Mouse (Mus musculus) heart, postnatal 25 days (tissue): Measurements from ENCODE around the gene Rps21. TPM values are rescaled to one million over a fixed set of nuclear protein-coding genes. Genes with fewer than 3 reads are reported as not detected.
A peak's percentile ranks its signal among the peaks of the same experiment; 100 is the strongest.
"Not testable (repeated sequence)": the region's sequence is repeated elsewhere in the genome, so short reads cannot be mapped to it uniquely, and the experiment has no call there.

Source experiments
- DNase-seq: peaks from one replicate; pipeline ENCODE4 v3.0.0; 2022; ENCODE audit warnings: low spot score
- intact Hi-C: fragments of 180-260 bp; cut with DNase I; formaldehyde crosslinking; loops from one replicate; pipeline ENCODE4 v1.15.1; 2025
- total RNA-seq, 2 experiments: library from RNA; stranded (reverse); gene quantifications; 2 replicates each; pipeline ENCODE4 v1.2.3; 2021

Rps21 gene
- total RNA-seq, 2 experiments from 2014 or later, result 471 to 515 TPM

- intact Hi-C loops, result no loop called here
- DNase-seq, result no peak
These were observed 729 bp upstream of the Rps21 start for GRCm38 (mm10) chr2:180256296-180257000.

DNA sequence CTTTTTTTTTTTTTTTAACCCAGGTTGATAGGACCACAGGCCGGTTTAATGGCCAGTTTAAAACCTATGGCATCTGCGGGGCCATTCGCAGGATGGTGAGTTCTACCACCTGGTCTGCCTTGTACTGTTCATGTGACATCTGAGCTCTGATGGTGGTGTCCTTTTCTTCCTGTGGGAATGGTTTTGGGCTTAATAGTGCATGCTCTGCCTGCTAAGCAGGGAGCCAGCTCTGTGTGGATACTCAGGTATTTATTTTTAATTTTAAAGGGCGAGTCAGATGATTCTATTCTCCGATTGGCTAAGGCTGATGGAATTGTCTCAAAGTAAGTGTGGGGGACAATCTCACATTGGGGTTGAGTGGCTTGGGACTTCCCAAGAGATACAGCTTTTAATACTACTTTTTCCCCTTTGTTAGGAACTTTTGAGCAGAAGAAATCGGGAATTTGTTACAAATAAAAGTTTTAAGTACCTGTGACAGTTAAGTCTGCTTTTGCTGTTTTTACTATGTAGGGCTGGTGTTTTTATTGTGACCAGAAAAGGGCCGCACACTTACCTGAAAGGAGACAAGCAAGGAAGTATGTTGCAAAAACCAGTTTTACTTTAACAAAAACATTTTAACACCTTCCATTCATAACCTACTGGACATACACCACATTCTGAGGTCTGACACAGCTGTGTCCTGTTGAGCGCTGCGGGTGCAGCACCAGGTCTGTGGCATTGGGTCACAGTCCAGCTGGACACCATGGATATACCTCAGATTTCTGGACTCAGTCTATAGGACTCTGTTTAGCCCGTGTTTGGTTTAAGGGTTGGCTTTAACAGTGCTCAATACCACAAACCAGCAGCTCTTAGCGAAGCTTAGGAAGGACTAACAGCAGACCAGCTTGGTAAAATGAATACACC lies 1.0 kb downstream of the Rps21 start:
- DNase-seq, result no peak
- intact Hi-C loops, result no loop called here

GRCm38 (mm10) chr2:180258951-180259484 lies 1.8 kb downstream of the Rps21 start:
- DNase-seq, intact Hi-C loops: not testable (repeated sequence)

- intact Hi-C loops, result loop anchor here (10.0 kb wide), 1 partner anchor 445 kb away; the partner anchor contains the start of gene Dido1
- not testable (repeated sequence) for DNase-seq
These were observed 2.8 kb downstream of the Rps21 start for GRCm38 (mm10) chr2:180259826-180260609.

DNA sequence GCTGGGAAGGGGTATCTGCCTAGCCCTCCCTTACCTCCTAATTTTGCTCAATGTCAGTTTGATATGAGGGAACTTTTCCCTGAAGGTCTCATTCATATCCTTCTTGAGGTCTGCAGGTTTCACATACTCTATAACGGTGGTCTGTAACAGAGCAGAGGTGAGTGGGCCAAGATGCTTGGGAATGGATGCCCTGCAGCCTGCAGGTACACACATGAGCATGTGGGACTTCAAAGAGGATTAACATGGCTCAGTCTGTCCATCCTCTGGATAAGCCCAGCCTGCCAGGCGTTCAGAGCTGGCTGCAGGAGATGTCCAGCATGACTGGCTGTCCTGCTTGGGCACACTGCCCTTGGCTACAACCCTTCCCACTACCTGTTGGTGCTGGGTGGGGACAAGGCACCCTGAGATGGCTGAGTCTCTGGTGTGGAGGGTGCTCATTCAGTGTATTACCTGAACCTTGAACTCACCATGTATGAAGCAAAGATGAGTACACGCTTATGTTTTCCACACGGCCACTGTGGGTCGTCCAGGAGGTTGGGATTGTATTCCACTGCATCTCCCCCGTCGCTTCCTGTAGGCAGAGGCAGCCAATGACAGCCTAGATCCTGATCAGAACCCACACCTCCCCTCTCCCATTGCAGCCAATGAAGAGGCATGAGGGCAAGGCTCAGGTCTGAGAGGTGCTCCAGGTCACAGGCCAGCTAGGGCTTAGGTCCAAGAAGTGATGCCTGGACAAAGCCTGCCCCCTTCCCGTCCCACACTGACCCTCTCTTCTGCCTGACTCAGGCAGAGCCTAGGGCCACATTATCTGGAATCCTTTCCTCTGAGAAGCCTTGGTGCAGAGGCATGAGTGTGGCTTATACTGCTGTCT lies 3.7 kb downstream of the Rps21 start:
- DNase-seq, result no peak
- intact Hi-C loops, result loop anchor here (10.0 kb wide), 1 partner anchor 444 kb away; the partner anchor contains the start of gene Dido1

DNA sequence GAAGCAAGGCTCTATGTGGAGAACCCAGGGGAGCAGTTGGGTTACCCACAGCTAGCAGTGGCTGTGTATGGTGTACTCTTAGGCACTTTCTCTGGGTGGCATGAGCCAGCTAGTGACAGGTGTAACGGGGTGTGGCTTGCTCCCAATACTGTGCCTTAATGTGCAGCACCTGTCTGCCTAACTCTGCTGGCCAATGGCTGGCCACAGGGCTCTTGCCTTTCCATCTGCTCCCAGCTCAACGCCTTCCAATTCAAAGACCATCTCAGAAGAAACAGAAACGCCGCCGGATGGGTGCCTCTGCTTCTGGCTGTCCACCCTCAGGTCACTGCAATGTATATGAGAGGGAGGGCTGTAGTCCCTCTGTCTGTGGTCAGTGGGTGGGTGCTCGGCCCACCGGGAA lies 4.7 kb downstream of the Rps21 start:
- no peak for DNase-seq
- intact Hi-C loops, result loop anchor here (10.0 kb wide), 1 partner anchor 443 kb away; the partner anchor contains the start of gene Dido1

DNA sequence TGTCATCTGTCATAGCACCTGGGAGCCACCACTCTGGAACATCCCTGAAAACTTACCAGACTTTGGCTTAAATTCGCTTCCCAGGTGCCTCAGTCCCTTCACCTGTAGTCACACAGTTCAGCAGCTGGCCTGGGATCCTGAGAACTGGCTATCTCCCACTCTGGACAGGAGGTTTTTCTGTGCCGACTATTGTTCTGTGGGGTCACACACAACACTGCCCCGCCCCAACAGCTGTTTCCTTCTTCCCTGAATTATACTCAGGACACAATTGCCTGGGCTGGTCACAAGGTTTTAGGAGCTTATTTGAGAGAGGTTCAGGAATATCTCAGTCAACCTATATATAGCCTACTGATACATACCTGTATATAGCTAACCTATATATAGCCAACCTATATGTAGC lies 5.3 kb downstream of the Rps21 start:
- DNase-seq, result peak; percentile 48
- intact Hi-C loops, result loop anchor here (10.0 kb wide), 1 partner anchor 442 kb away; the partner anchor contains the start of gene Dido1

- intact Hi-C loops, result loop anchor here (10.0 kb wide), 1 partner anchor 442 kb away; the partner anchor contains the start of gene Dido1
- DNase-seq, result no peak
These were observed 5.7 kb downstream of the Rps21 start for GRCm38 (mm10) chr2:180262891-180263290.

- DNase-seq, result no peak
- intact Hi-C loops, result loop anchor here (10.0 kb wide), 1 partner anchor 437 kb away; the partner anchor contains the start of gene Dido1
These were observed 10.8 kb downstream of the Rps21 start for GRCm38 (mm10) chr2:180267955-180268354.

DNA sequence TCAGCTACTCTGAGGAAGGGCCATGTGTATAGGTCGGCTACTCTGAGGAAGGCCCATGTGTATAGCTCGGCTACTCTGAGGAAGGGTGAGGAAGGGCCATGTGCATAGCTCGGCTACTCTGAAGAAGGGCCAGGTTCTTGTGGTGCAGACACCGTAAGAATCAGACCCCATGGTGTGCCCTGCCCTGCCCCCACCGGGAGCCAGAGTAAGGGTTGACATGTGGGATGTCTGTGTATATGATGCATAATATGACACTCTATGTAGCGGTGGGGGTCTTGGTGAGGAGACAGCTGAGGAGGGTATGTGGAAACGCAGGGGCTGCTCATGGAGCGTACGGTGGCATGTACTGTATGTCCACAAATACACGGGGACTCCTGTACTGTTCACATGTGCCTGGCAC lies 12.2 kb downstream of the Rps21 start:
- intact Hi-C loops, result loop anchor here (10.0 kb wide), 1 partner anchor 435 kb away; the partner anchor contains the start of gene Dido1
- no peak for DNase-seq

DNA sequence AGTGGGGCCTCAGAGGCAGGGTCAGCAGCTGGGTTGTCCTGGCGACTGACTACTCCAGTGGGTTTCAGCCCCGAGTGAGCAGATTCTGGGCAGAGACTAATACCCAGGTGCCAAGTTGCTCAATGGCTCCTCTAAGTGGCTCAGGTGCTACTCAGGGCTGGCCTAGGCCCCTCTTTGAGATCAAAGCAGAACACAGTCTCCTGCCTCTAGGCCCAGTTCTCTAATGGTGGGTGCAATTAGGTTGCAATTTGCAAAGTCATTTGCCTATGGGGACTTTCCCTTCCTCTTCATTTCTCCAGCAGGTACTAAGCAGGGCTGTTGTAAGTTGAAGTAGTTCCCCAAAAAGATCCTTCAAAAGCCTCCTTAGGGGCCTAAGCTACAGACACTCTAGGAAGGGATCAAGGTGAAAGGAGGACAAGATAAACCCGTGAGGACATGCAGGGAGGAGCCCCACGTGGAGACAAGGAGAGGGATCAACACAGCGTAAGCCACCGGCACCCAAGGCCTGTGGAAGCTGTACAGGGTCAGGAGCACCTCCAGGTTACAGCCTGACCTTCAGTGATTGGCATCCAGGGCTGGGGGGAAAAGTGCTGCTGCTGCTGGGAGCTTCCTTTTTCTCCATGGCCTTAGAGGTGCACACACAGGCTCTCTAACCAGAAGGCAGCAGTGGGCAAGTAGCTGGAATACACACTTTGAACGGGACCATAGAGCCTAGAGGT lies 13.5 kb downstream of the Rps21 start:
- no peak for DNase-seq
- intact Hi-C loops, result loop anchor here (10.0 kb wide), 1 partner anchor 314 kb away; the partner anchor contains the start of genes Mrgbp and Ogfr

GRCm38 (mm10) chr2:180271804-180272395 lies 14.7 kb downstream of the Rps21 start:
- no peak for DNase-seq
- intact Hi-C loops, result loop anchor here (10.0 kb wide), 1 partner anchor 313 kb away; the partner anchor contains the start of genes Mrgbp and Ogfr

- peak; percentile 42 for DNase-seq
- intact Hi-C loops, result loop anchor here (10.0 kb wide), 1 partner anchor 312 kb away; the partner anchor contains the start of genes Mrgbp and Ogfr
These were observed 15.7 kb downstream of the Rps21 start for GRCm38 (mm10) chr2:180272884-180273321.

DNA sequence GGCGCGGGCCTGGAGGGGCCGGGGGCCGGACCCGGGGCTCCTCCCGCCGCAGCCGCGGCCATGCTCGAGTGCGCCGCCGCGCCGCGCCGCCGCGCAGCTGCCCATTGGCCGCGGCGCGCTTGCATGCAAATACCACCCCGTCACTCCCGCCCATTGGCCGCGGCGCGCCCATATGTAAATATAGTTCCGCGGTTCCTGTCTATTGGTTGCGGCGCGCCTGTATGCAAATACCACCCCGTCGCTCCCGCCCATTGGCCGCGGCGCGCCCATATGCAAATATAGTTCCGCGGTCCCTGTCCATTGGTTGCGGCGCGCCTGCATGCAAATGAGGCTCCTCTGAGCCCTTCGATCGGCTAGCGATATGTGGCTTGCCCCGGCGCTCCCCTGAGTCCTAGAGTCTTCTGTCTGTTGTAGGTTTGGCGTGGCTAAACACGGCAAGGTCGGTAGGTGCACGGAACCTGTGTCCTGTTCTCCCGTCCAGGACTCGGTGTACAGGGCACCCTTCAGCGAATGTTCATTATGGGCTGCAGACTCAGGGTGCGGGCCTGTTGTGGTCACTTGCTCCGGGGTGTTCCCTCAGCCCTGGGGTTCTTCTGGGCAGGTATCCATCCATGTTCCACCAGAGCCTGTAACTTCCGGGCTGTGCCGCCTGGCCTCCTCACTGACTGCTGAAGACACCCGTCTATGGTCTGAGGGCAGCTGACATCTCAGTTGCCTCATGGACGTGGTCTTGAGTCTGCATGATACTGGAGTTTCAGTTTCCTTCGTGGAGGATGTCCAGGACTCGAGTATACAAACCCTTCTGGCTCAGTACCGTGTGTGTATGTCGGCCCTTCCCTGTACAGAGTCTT lies 16.4 kb downstream of the Rps21 start, which contains the start of gene Cables2:
Gene Cables2 (minus strand): TSS at position 103 of the 851 bp plus-strand sequence.
- DNase-seq, result peak; percentile 91
- intact Hi-C loops, result loop anchor here (10.0 kb wide), 1 partner anchor 311 kb away; the partner anchor contains the start of genes Mrgbp and Ogfr

DNA sequence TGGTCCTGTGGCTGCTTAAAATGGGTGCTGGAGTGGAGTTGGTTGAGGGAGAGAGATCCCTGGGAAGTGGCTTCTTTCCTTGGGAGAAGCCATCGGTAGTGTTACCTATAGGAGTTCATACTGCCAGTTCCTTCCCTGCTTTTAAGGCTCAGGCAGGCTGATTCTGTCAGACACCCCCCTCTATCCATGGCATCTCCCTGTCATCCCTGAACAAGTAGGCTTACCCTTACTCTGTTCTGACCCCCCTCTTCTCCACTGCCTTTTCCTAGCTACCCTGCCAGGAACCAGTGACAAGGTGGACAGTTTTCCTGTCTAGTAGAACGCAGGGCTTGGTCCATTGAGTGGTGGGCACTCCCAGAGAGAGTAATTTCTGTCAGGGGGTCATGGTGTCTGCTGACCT lies 17.3 kb downstream of the Rps21 start:
- intact Hi-C loops, result loop anchor here (10.0 kb wide), 1 partner anchor 310 kb away; the partner anchor contains the start of genes Mrgbp and Ogfr
- DNase-seq, result no peak

DNA sequence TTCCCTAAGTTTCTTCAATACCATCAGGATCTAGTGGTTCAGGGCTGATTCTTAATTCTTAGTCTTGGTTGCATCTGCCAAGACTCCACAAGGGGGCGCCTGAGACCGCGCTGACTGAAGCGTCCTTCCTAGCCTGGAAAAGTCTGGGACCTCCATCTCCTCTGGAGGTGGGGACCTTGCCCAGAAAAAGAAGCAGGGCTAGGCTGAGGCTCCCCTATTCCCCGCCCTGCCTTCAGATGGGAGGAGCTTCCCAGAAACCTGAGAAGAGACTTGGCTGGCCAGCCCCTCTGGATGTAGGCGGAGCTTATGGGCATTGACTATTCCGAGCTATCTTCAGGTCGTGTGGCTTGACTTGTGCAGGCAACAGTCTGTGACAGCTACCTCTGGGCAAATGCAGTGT lies 18.7 kb downstream of the Rps21 start:
- intact Hi-C loops, result loop anchor here (1.0 to 10.0 kb wide), 3 partner anchors 71 to 309 kb away; partner anchors contain the start of genes Mrgbp and Ogfr

More for the DNA sequence above, 18.7 kb downstream of the Rps21 start:
- peak; percentile 77 for DNase-seq
